Mouse (Mus musculus) liver, postnatal 0 days (tissue): ENCODE data around the gene Hipk2.

Experiments used
- CTCF ChIP-seq: sonication (generic); IDR thresholded peaks from 2 replicates; pipeline ENCODE4 v1.5.1; 2016; ENCODE audit warnings: antibody characterized with exemption, low read depth
- EP300 ChIP-seq: IDR thresholded peaks from 2 replicates; pipeline ENCODE4 v1.6.1; 2016; ENCODE audit warnings: antibody characterized with exemption, low read depth, mild to moderate bottlenecking

GRCm38 (mm10) chr6:38741024-38741423 is 134.9 kb downstream of the Hipk2 start:
- TF ChIP-seq CTCF (peak; percentile 36; the same call in 1 of the 2 replicates), EP300 (no peak)
